Mouse (Mus musculus) cerebellum, adult 2 months (tissue): Measurements from ENCODE around the gene Igdcc4. TPM values are rescaled to one million over a fixed set of nuclear protein-coding genes. Genes with fewer than 3 reads are reported as not detected.
A peak's percentile ranks its signal among the peaks of the same experiment; 100 is the strongest.

ENCODE experiments used
- DNase-seq, 2 experiments: peaks; one replicate each; pipeline ENCODE4 v3.0.0; 2021
- H3K27ac ChIP-seq: fragments of 200-500 bp; 2 replicates; pipeline ENCODE4 v1.5.1; 2012; ENCODE audit warnings: low read length, control low read depth, inconsistent platforms; ENCODE audit not compliant: insufficient read depth
- H3K27me3 ChIP-seq: fragments of 200-500 bp; 2 replicates; pipeline ENCODE4 v1.6.1; 2012; ENCODE audit warnings: inconsistent platforms, mild to moderate bottlenecking, low read length, moderate library complexity; ENCODE audit not compliant: control insufficient read depth, insufficient read depth
- H3K4me1 ChIP-seq: fragments of 200-500 bp; 2 replicates; pipeline ENCODE4 v1.6.1; 2011; ENCODE audit warnings: low read length; ENCODE audit not compliant: control insufficient read depth, insufficient read depth
- H3K4me3 ChIP-seq: fragments of 200-500 bp; replicated peaks from 2 replicates; pipeline ENCODE3; 2011; ENCODE audit warnings: mild to moderate bottlenecking, low read depth, low read length, control low read depth; ENCODE audit not compliant: insufficient read depth
- CTCF ChIP-seq: fragments of 200-500 bp; IDR thresholded peaks from 2 replicates; pipeline ENCODE4 v1.5.1; 2011; ENCODE audit warnings: low read depth, mild to moderate bottlenecking, control low read depth, low read length, moderate library complexity, borderline replicate concordance; ENCODE audit not compliant: insufficient read depth
- POLR2A ChIP-seq: fragments of 200-500 bp; IDR thresholded peaks from 2 replicates; pipeline ENCODE4 v1.6.1; 2011; ENCODE audit warnings: low read length, control low read depth, borderline replicate concordance; ENCODE audit not compliant: insufficient read depth
- WGBS: fragments of 180-500 bp; shearing (Covaris S2); methylation state at CpG from one replicate; pipeline ENCODE4 v1.1.7; 2018; 5-methylcytosine and 5-hydroxymethylcytosine counted together
- polyA plus RNA-seq: library from polyadenylated mRNA; depleted of rRNA; stranded (reverse); fragments of >200 nt; gene quantifications from 2 replicates; pipeline ENCODE4 v1.2.3, GENCODE M21; 2012

Igdcc4 gene
- polyA plus RNA-seq, 1 experiment = 28.9 TPM

DNA sequence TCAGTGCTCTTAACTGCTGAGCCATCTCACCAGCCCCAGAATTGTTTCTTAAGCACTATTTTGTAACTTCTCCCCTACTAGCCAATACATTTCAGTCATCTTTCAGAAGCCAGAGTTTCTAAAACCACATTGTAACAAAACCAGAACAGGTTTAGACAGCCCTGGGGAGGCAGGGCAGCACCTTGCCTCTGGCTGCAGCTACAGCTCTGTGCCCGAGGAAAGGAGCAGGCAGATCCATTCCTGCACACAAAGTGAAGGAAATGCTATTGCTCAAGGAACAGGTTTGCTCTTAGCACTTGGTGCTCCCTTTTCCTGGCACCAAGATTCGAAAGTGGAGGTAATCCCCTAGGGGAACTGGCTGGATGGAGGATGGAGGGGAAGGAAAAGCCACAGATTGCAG lies 16.2 kb downstream of the Igdcc4 start:
- no peak for DNase-seq
- TF ChIP-seq CTCF = no peak
- no peak for TF ChIP-seq POLR2A
- Histone ChIP-seq H3K4me1 (no peaks in the 10 kb centered on the region), H3K27ac (no peak overlapping the region), H3K27me3 (no peaks in the 10 kb centered on the region), H3K4me3 (no peak overlapping the region)
- WGBS = 66% methylated on average over 2 of the region's 2 CpGs

DNA sequence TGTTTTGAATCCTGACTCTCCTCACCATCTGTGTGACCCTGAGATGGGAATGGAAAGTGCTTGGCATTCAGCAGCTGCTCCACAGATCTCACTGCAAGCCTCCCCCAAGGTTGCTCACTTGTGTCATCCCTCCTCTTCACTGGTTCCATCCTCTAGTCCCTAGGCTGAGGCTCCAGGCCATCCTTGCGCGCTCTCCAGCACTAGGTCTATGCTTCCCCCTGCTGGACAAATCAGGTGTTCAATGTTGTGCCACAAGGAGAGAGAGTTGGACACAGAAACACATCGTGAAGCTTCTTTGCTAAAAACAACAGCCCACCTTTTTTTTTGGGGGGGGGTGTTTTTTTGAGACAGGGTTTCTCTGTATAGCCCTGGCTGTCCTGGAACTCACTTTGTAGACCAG lies 19.6 kb downstream of the Igdcc4 start:
- no peaks in the 10 kb centered on the region for H3K27me3 ChIP-seq
- 12% methylated on average over 3 of the region's 3 CpGs for WGBS
- peak; percentile 67 to 69 for DNase-seq
- TF ChIP-seq POLR2A = no peak
- peak; percentile 84 for TF ChIP-seq CTCF
- H3K4me1 ChIP-seq = no peaks in the 10 kb centered on the region
- H3K27ac ChIP-seq = no peak overlapping the region
- no peak overlapping the region for H3K4me3 ChIP-seq

DNA sequence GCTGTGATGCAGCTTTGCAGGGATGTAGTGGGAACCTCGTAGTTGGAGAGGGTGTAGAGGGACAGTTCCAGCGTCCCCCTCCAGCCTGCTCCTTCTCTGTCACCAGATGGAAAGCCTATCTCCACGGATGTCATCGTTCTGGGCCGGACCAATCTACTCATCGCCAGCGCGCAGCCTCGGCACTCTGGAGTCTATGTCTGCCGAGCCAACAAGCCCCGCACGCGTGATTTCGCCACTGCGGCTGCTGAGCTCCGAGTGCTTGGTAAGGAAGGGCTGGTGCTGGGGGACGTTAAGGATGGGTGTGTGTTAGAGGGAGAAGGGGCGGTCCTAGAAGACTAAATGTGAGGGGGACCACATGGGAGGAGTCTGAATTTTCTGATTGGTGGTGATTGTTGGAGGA lies 21.3 kb downstream of the Igdcc4 start:
- Histone ChIP-seq H3K27ac (no peak overlapping the region), H3K27me3 (no peaks in the 10 kb centered on the region), H3K4me1 (no peaks in the 10 kb centered on the region), H3K4me3 (no peak overlapping the region)
- no peak for TF ChIP-seq CTCF
- no peak for TF ChIP-seq POLR2A
- peak in 1 of 2 experiments; percentile 14 for DNase-seq
- WGBS = 39% methylated on average over 18 of the region's 18 CpGs

DNA sequence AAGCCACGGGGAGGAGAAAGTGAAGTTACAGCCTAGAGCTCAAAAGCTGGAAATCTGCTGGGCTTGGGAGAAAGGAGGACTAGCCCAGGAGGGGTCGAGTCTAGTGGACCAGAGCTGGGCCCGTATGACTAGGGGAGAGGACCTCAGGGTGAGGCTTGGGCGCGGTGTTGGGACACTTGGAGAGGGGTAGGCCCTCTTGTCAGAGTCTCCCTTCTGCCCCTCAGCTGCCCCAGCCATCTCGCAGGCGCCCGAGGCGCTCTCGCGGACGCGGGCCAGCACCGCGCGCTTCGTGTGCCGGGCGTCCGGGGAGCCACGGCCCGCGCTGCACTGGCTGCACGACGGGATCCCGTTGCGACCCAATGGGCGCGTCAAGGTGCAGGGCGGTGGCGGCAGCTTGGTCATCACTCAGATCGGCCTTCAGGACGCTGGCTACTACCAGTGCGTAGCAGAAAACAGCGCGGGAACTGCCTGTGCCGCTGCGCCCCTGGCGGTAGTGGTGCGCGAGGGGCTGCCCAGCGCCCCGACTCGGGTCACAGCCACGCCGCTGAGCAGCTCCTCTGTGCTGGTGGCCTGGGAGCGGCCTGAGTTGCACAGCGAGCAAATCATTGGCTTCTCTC lies 22.4 kb downstream of the Igdcc4 start:
- peak; percentile 46 to 61 for DNase-seq
- Histone ChIP-seq H3K27me3 (no peaks in the 10 kb centered on the region), H3K27ac (no peak overlapping the region), H3K4me1 (no peaks in the 10 kb centered on the region), H3K4me3 (peak overlapping the region; percentile 30)
- WGBS = 17% methylated on average over 48 of the region's 48 CpGs
- TF ChIP-seq CTCF (peak; percentile 47; the same call in 1 of the 2 replicates), POLR2A (no peak)

DNA sequence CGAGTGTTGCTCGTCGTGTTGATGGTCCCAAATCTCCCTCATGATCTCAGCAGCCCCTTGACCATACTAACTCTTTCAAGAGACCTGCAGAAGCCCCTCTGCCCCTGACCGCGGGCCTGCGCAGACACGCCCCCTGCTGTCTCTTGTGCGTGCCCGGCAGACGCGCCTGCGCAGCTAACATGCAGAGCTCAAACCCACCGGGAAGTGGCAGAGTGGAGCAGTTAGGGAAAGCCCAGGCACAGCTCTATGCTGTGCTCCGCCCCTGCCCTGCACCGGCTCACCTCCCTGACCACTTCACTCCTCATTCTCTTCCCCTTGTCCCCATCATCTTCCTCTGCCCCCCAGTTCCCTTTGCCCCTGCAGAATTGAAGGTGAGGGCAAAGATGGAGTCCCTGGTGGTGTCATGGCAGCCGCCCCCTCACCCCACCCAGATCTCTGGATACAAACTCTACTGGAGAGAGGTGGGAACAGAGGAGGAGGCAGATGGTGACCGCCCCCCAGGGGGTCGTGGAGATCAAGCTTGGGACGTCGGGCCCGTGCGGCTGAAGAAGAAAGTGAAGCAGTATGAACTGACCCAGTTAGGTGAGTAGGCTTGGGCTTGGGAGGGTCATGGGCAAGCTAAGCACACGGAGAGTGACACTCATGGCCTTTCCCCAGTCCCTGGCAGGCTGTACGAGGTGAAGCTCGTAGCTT lies 27.0 kb downstream of the Igdcc4 start:
- Histone ChIP-seq H3K4me3 (no peak overlapping the region), H3K4me1 (no peaks in the 10 kb centered on the region), H3K27ac (no peak overlapping the region), H3K27me3 (no peaks in the 10 kb centered on the region)
- TF ChIP-seq POLR2A = no peak
- no peak for TF ChIP-seq CTCF
- DNase-seq = no peak
- 21% methylated on average over 25 of the region's 25 CpGs for WGBS

DNA sequence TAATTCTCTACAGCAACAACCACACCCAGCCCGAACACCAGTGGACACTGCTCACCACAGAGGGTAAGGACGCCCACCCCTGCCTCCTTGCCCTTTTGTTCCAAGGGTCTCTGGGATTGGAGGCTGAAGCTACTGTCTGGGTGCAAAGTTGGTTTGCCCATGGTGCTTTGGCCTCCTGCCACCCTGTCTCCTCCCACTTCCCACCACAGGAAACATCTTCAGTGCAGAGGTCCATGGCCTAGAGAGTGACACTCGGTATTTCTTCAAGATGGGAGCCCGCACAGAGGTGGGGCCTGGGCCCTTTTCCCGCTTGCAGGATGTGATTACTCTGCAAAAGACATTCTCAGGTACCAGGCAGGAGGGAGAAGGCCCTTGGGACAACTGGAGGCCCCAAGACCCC lies 30.4 kb downstream of the Igdcc4 start:
- Histone ChIP-seq H3K4me3 (no peak overlapping the region), H3K27me3 (no peaks in the 10 kb centered on the region), H3K27ac (no peak overlapping the region), H3K4me1 (no peaks in the 10 kb centered on the region)
- WGBS = 82% methylated on average over 5 of the region's 5 CpGs
- TF ChIP-seq CTCF (no peak), POLR2A (no peak)
- DNase-seq = no peak

DNA sequence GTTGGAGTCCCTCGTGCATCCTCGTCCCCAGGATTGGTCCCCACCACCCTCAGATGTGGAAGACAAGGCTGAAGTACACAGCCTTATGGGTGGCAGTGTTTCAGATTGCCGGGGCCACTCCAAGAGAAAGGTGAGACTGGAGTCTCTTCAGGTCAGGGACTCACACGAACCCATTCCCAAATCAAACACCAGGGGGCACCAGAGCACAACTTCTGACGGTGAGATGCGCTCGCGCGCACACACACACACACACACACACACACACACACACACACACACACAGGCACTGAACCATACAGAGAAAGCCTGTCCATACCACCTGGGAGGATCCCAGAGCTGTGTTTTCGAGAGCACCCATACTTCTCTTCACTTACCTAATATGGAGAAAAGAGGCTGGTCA lies 32.5 kb downstream of the Igdcc4 start:
- TF ChIP-seq CTCF (peak; percentile 88), POLR2A (no peak)
- peak; percentile 68 to 82 for DNase-seq
- 1% methylated on average over 10 of the region's 10 CpGs for WGBS

DNA sequence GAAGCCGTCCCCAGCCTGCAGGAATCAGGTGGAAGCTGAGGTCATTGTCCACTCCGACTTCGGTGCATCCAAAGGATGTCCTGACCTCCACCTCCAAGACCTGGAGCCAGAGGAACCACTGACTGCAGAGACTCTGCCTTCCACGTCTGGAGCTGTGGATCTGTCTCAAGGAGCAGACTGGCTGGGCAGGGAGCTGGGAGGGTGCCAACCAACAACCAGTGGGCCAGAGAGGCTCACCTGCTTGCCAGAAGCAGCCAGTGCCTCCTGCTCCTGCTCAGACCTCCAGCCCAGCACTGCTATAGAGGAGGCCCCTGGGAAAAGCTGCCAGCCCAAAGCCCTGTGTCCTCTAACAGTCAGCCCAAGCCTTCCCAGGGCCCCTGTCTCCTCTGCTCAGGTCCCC lies 33.8 kb downstream of the Igdcc4 start:
- Histone ChIP-seq H3K4me3 (no peak overlapping the region), H3K4me1 (no peaks in the 10 kb centered on the region), H3K27me3 (no peaks in the 10 kb centered on the region; the same call in 1 of the 2 replicates), H3K27ac (no peak overlapping the region)
- whole genome bisulfite sequencing = 69% methylated on average over 4 of the region's 4 CpGs
- DNase-seq = no peak
- no peak for TF ChIP-seq POLR2A
- TF ChIP-seq CTCF = no peak

More for the DNA sequence above, 32.5 kb downstream of the Igdcc4 start:
- H3K4me3 ChIP-seq = no peak overlapping the region
- H3K27ac ChIP-seq = no peak overlapping the region
- no peaks in the 10 kb centered on the region for H3K27me3 ChIP-seq
- H3K4me1 ChIP-seq = no peaks in the 10 kb centered on the region
